ENCODE assay signal across 28 mouse cellular contexts in the genomic region with DNA sequence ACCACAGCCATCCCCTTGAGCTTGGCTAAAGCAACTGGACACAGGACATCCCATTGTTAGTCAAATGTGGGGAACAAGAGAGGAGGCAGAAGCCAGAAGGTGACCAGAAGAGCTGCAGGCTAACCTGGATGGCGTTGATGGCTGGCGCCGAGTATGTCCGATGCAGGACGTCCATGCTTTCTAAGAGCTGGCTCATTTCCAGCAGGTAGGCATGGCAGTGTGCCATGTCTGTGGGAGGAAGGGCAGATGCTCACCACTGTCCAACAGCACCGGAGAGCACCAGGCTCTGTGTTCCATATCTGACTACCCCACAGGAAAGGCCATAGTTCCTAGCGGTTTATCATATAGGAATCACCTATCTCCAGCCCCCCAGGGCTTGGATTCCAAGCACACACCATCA.
DNase-seq lines count a peak whose midpoint lies in the region; ATAC-seq lines count a peak whose summit lies in the region.
"Had no signal": no experiment of that assay in that cellular context is flagged by ENCODE, and none has a peak within 500 bp of the region (broad histone marks: within the 10 kb centered on the region; RNA-seq: fewer than 3 reads in every experiment).

No protein-coding gene starts in this region.

- no peak overlapping the region for H3K4me2 ChIP-seq in kidney, embryonic 15.5 days
- H3K4me2 ChIP-seq in midbrain, embryonic 15.5 days: no peak overlapping the region
- H3K4me2 ChIP-seq: embryonic facial prominence, embryonic 13.5 days; forebrain, embryonic 12.5 days; heart, embryonic 12.5 days; heart, embryonic 15.5 days; hindbrain, embryonic 13.5 days had no signal

- no peak overlapping the region for H3K27ac ChIP-seq in kidney, embryonic 15.5 days
- 0 out of 2 replicates have a peak overlapping the region, but pooled peaks have one; percentile 12 for H3K27ac ChIP-seq in limb, embryonic 10.5 days
- H3K27ac ChIP-seq in midbrain, embryonic 15.5 days: no peak overlapping the region
- H3K27ac ChIP-seq: embryonic facial prominence, embryonic 10.5 days; embryonic facial prominence, embryonic 13.5 days; forebrain, embryonic 12.5 days; gastrocnemius, adult 2 months; heart, embryonic 15.5 days; hindbrain, embryonic 10.5 days; hindbrain, embryonic 13.5 days had no signal

- H3K4me1 ChIP-seq in kidney, embryonic 15.5 days: no peaks in the 10 kb centered on the region
- H3K4me1 ChIP-seq in limb, embryonic 10.5 days: peaks cover 22% of the 10 kb centered on the region
- no peaks in the 10 kb centered on the region for H3K4me1 ChIP-seq in midbrain, embryonic 15.5 days
- H3K4me1 ChIP-seq: embryonic facial prominence, embryonic 13.5 days; forebrain, embryonic 12.5 days; heart, embryonic 12.5 days; heart, embryonic 15.5 days; hindbrain, embryonic 10.5 days; hindbrain, embryonic 13.5 days had no signal

- peak; percentile 49 for DNase-seq in kidney, adult 11 months
- DNase-seq in kidney, adult 8-10 months: peak; percentile 43 to 77
- peak; percentile 63 for DNase-seq in kidney, postnatal 14 days
- no peak for DNase-seq in limb, embryonic 10.5 days (ENCODE audit: low spot score)
- no peak for DNase-seq in layer of hippocampus, postnatal 36 days
- DNase-seq: adrenal gland, adult 8-10 months; adrenal gland, postnatal 25 days; cerebellum, adult 11-12 months; cerebellum, adult 8-10 months; cerebellum, postnatal 10 days; embryo, embryonic 11 days; gastrocnemius, adult 2 months; gastrocnemius, postnatal 25 days; heart, adult 18-20 months; heart, postnatal 10 days; heart, postnatal 36 days had no signal

- no peak overlapping the region for H3K4me3 ChIP-seq in kidney, embryonic 15.5 days (replicated peaks)
- H3K4me3 ChIP-seq in limb, embryonic 10.5 days: no peak overlapping the region
- no peak overlapping the region for H3K4me3 ChIP-seq in midbrain, embryonic 15.5 days
- H3K4me3 ChIP-seq: embryonic facial prominence, embryonic 10.5 days; embryonic facial prominence, embryonic 13.5 days; erythroblast, embryonic 14.5 days; forebrain, embryonic 12.5 days; gastrocnemius, adult 2 months; heart, embryonic 12.5 days; heart, embryonic 15.5 days; hindbrain, embryonic 10.5 days; hindbrain, embryonic 13.5 days had no signal

- H3K9me3 ChIP-seq in kidney, embryonic 15.5 days (replicated peaks): no peaks in the 10 kb centered on the region
- no peaks in the 10 kb centered on the region for H3K9me3 ChIP-seq in limb, embryonic 10.5 days (replicated peaks)
- H3K9me3 ChIP-seq in midbrain, embryonic 15.5 days: no peaks in the 10 kb centered on the region
- H3K9me3 ChIP-seq: embryonic facial prominence, embryonic 10.5 days; embryonic facial prominence, embryonic 13.5 days; forebrain, embryonic 12.5 days; heart, embryonic 12.5 days; heart, embryonic 15.5 days; hindbrain, embryonic 10.5 days; hindbrain, embryonic 13.5 days had no signal

- no peak overlapping the region for H3K9ac ChIP-seq in kidney, embryonic 15.5 days
- no peak overlapping the region for H3K9ac ChIP-seq in midbrain, embryonic 15.5 days
- H3K9ac ChIP-seq: embryonic facial prominence, embryonic 13.5 days; forebrain, embryonic 12.5 days; heart, embryonic 12.5 days; heart, embryonic 15.5 days; hindbrain, embryonic 13.5 days had no signal

- H3K27me3 ChIP-seq in kidney, embryonic 15.5 days: no peaks in the 10 kb centered on the region
- 0 out of 2 replicates have a peak, but pooled peaks cover under 1% of the 10 kb centered on the region for H3K27me3 ChIP-seq in limb, embryonic 10.5 days (ENCODE audit: low read depth, poor library complexity, severe bottlenecking)
- H3K27me3 ChIP-seq in midbrain, embryonic 15.5 days (replicated peaks): no peaks in the 10 kb centered on the region
- H3K27me3 ChIP-seq: embryonic facial prominence, embryonic 13.5 days; forebrain, embryonic 12.5 days; heart, embryonic 12.5 days; heart, embryonic 15.5 days; hindbrain, embryonic 13.5 days had no signal

- no peak for ATAC-seq in kidney, embryonic 15.5 days (replicated peaks; ENCODE audit: low FRiP score)
- no peak for ATAC-seq in midbrain, embryonic 15.5 days (replicated peaks)
- ATAC-seq: activated CD4-positive, CD25-positive, alpha-beta regulatory T cell, adult 4 months; forebrain, embryonic 16.5 days had no signal

- peaks cover 22% of the 10 kb centered on the region for H3K36me3 ChIP-seq in kidney, embryonic 15.5 days
- H3K36me3 ChIP-seq in limb, embryonic 10.5 days: no peaks in the 10 kb centered on the region
- H3K36me3 ChIP-seq in midbrain, embryonic 15.5 days (replicated peaks): no peaks in the 10 kb centered on the region
- H3K36me3 ChIP-seq: embryonic facial prominence, embryonic 10.5 days; forebrain, embryonic 12.5 days; heart, embryonic 15.5 days; hindbrain, embryonic 13.5 days had no signal

- WGBS in kidney, embryonic 15.5 days: 90% methylated on average over 7 of the region's 7 CpGs
- 88% methylated on average over 7 of the region's 7 CpGs for WGBS in limb, embryonic 10.5 days
- WGBS in midbrain, embryonic 15.5 days: 89% methylated on average over 7 of the region's 7 CpGs

Comparison
In these comparisons a context has a peak if more than half of its experiments do, and no peak if none do; other contexts are left out.
1. DNase-seq: peak in kidney, adult 11 months (single experiment), kidney, adult 8-10 months (2 of 2) and kidney, postnatal 14 days (single experiment); none in limb, embryonic 10.5 days (single experiment) and layer of hippocampus, postnatal 36 days (0 of 2).